Mouse (Mus musculus) midbrain, embryonic 12.5 days (tissue): ENCODE measurements around the gene Clec11a. TPM values are rescaled to one million over a fixed set of nuclear protein-coding genes. Genes with fewer than 3 reads are reported as not detected.
A peak's percentile ranks its signal among the peaks of the same experiment; 100 is the strongest.

Source experiments
- ATAC-seq: fragments of 200-750 bp; cut with Nextera tagmentation; 2 replicates; pipeline ENCODE4 v1.8.0; 2017; ENCODE audit warnings: low read depth, moderate TSS enrichment, moderate library complexity; ENCODE audit not compliant: low FRiP score
- H3K27ac ChIP-seq: fragments of 300-500 bp; sonication (generic); replicated peaks from 2 replicates; pipeline ENCODE4 v1.5.1; 2016; ENCODE audit warnings: mild to moderate bottlenecking
- H3K27me3 ChIP-seq: fragments of 300-500 bp; sonication (generic); 2 replicates; pipeline ENCODE4 v1.6.1; 2016; ENCODE audit warnings: mild to moderate bottlenecking
- H3K36me3 ChIP-seq: fragments of 300-500 bp; sonication (generic); 2 replicates; pipeline ENCODE4 v1.6.1; 2016
- H3K4me1 ChIP-seq: fragments of 300-500 bp; sonication (generic); 2 replicates; pipeline ENCODE4 v1.6.1; 2016
- H3K4me2 ChIP-seq: fragments of 300-500 bp; sonication (generic); replicated peaks from 2 replicates; pipeline ENCODE4 v1.6.1; 2016; ENCODE audit warnings: mild to moderate bottlenecking, moderate library complexity
- H3K4me3 ChIP-seq: fragments of 300-500 bp; sonication (generic); 2 replicates; pipeline ENCODE4 v1.5.1; 2016; ENCODE audit warnings: mild to moderate bottlenecking
- H3K9ac ChIP-seq: fragments of 300-500 bp; sonication (generic); replicated peaks from 2 replicates; pipeline ENCODE4 v1.6.1; 2016; ENCODE audit warnings: mild to moderate bottlenecking, moderate library complexity
- H3K9me3 ChIP-seq: fragments of 300-500 bp; sonication (generic); 2 replicates; pipeline ENCODE4 v1.6.1; 2016; ENCODE audit warnings: mild to moderate bottlenecking
- WGBS: fragments of 180-500 bp; shearing (Covaris S2); methylation state at CpG from one replicate; pipeline ENCODE4 v1.1.7; 2016; 5-methylcytosine and 5-hydroxymethylcytosine counted together
- polyA plus RNA-seq: library from polyadenylated mRNA; unstranded; fragments of >200 nt; fragmentation: Nextera tagmentation; extraction: Ambion mirVana; gene quantifications from 2 replicates; pipeline ENCODE4 v1.2.1, GENCODE M21; 2016

Gene Clec11a
- polyA plus RNA-seq, 1 experiment from 2014 or later, result 2.5 TPM

- Histone ChIP-seq H3K27me3 (peaks cover 45% of the 10 kb centered on the region), H3K27ac (no peak overlapping the region), H3K4me2 (no peak overlapping the region), H3K4me1 (peaks cover 2% of the 10 kb centered on the region; the same call in 1 of the 2 replicates), H3K4me3 (no peak overlapping the region), H3K9me3 (no peaks in the 10 kb centered on the region), H3K9ac (no peak overlapping the region), H3K36me3 (peaks cover 29% of the 10 kb centered on the region)
- ATAC-seq, result no peak
- 90% methylated on average over 10 of the region's 10 CpGs for WGBS
Observed at GRCm38 (mm10) chr7:44341119-44341518, 34.4 kb upstream of the Clec11a start.

GRCm38 (mm10) chr7:44340226-44340625 lies 33.5 kb upstream of the Clec11a start:
- H3K4me2 ChIP-seq, result no peak overlapping the region
- no peak overlapping the region for H3K9ac ChIP-seq
- no peak for ATAC-seq
- H3K36me3 ChIP-seq, result peaks cover 20% of the 10 kb centered on the region
- 77% methylated on average over 6 of the region's 6 CpGs for WGBS
- peaks cover 10% of the 10 kb centered on the region; the same call in 1 of the 2 replicates for H3K4me1 ChIP-seq
- no peaks in the 10 kb centered on the region for H3K9me3 ChIP-seq
- H3K27ac ChIP-seq, result no peak overlapping the region
- no peak overlapping the region for H3K4me3 ChIP-seq
- peaks cover 54% of the 10 kb centered on the region for H3K27me3 ChIP-seq

GRCm38 (mm10) chr7:44337121-44337849 lies 30.6 kb upstream of the Clec11a start:
- Histone ChIP-seq H3K27me3 (peaks cover 76% of the 10 kb centered on the region), H3K9ac (peak overlapping the region; percentile 79), H3K36me3 (peaks cover 7% of the 10 kb centered on the region; the same call in 1 of the 2 replicates), H3K4me1 (peaks cover 13% of the 10 kb centered on the region; the same call in 1 of the 2 replicates), H3K9me3 (no peaks in the 10 kb centered on the region), H3K4me3 (peak overlapping the region; percentile 65), H3K4me2 (peak overlapping the region; percentile 81), H3K27ac (no peak overlapping the region)
- WGBS, result 3% methylated on average over 32 of the region's 32 CpGs
- ATAC-seq, result no peak

- ATAC-seq, result peak; percentile 55; the same call in 1 of the 2 replicates
- Histone ChIP-seq H3K27ac (peak overlapping the region; percentile 80), H3K36me3 (peaks cover 7% of the 10 kb centered on the region; the same call in 1 of the 2 replicates), H3K4me3 (peak overlapping the region; percentile 65), H3K4me1 (peaks cover 13% of the 10 kb centered on the region; the same call in 1 of the 2 replicates), H3K9ac (peak overlapping the region; percentile 79), H3K4me2 (peak overlapping the region; percentile 81), H3K9me3 (no peaks in the 10 kb centered on the region), H3K27me3 (peaks cover 76% of the 10 kb centered on the region)
- 1% methylated on average over 42 of the region's 54 CpGs for WGBS
Observed at GRCm38 (mm10) chr7:44336046-44337021, 29.6 kb upstream of the Clec11a start.

GRCm38 (mm10) chr7:44335031-44335878 lies 28.6 kb upstream of the Clec11a start:
- 6% methylated on average over 17 of the region's 40 CpGs for WGBS
- peak overlapping the region; percentile 65 for H3K4me3 ChIP-seq
- peak overlapping the region; percentile 81 for H3K4me2 ChIP-seq
- peaks cover 13% of the 10 kb centered on the region; the same call in 1 of the 2 replicates for H3K4me1 ChIP-seq
- peaks cover 72% of the 10 kb centered on the region for H3K27me3 ChIP-seq
- peak overlapping the region; percentile 79 for H3K9ac ChIP-seq
- ATAC-seq, result peak; percentile 73
- peak overlapping the region; percentile 80 for H3K27ac ChIP-seq
- H3K36me3 ChIP-seq, result peaks cover 7% of the 10 kb centered on the region; the same call in 1 of the 2 replicates
- no peaks in the 10 kb centered on the region for H3K9me3 ChIP-seq

- no peak overlapping the region for H3K4me3 ChIP-seq
- no peak overlapping the region for H3K27ac ChIP-seq
- no peak overlapping the region for H3K9ac ChIP-seq
- H3K36me3 ChIP-seq, result peaks cover 7% of the 10 kb centered on the region; the same call in 1 of the 2 replicates
- H3K27me3 ChIP-seq, result peaks cover 61% of the 10 kb centered on the region
- WGBS, result 80% methylated on average over 14 of the region's 14 CpGs
- H3K9me3 ChIP-seq, result no peaks in the 10 kb centered on the region
- no peak overlapping the region for H3K4me2 ChIP-seq
- ATAC-seq, result no peak
- peaks cover 13% of the 10 kb centered on the region; the same call in 1 of the 2 replicates for H3K4me1 ChIP-seq
Observed at GRCm38 (mm10) chr7:44334139-44334538, 27.4 kb upstream of the Clec11a start.

GRCm38 (mm10) chr7:44332336-44332735 lies 25.6 kb upstream of the Clec11a start:
- H3K27ac ChIP-seq, result no peak overlapping the region
- no peak overlapping the region for H3K4me2 ChIP-seq
- peaks cover 43% of the 10 kb centered on the region for H3K27me3 ChIP-seq
- peaks cover 7% of the 10 kb centered on the region; the same call in 1 of the 2 replicates for H3K36me3 ChIP-seq
- no peaks in the 10 kb centered on the region for H3K9me3 ChIP-seq
- peaks cover 13% of the 10 kb centered on the region; the same call in 1 of the 2 replicates for H3K4me1 ChIP-seq
- no peak overlapping the region for H3K9ac ChIP-seq
- WGBS, result 66% methylated on average over 3 of the region's 3 CpGs
- no peak for ATAC-seq
- no peak overlapping the region for H3K4me3 ChIP-seq

- 71% methylated on average over 6 of the region's 6 CpGs for WGBS
- Histone ChIP-seq H3K27ac (no peak overlapping the region), H3K4me2 (no peak overlapping the region), H3K36me3 (peaks cover 14% of the 10 kb centered on the region), H3K9ac (no peak overlapping the region), H3K27me3 (peaks cover 4% of the 10 kb centered on the region; the same call in 1 of the 2 replicates), H3K9me3 (no peaks in the 10 kb centered on the region), H3K4me3 (no peak overlapping the region), H3K4me1 (no peaks in the 10 kb centered on the region)
- ATAC-seq, result no peak
Observed at GRCm38 (mm10) chr7:44326614-44327013, 19.9 kb upstream of the Clec11a start.

- no peaks in the 10 kb centered on the region for H3K9me3 ChIP-seq
- H3K27me3 ChIP-seq, result peaks cover 4% of the 10 kb centered on the region; the same call in 1 of the 2 replicates
- H3K4me1 ChIP-seq, result no peaks in the 10 kb centered on the region
- H3K4me3 ChIP-seq, result no peak overlapping the region
- H3K36me3 ChIP-seq, result peaks cover 48% of the 10 kb centered on the region
- 0 out of 2 replicates have a peak overlapping the region, but pooled peaks have one; percentile 16 for H3K9ac ChIP-seq
- no peak for ATAC-seq
- H3K27ac ChIP-seq, result no peak overlapping the region
- H3K4me2 ChIP-seq, result no peak overlapping the region
- WGBS, result 77% methylated on average over 1 of the region's 1 CpGs
Observed at GRCm38 (mm10) chr7:44322290-44322689, 15.6 kb upstream of the Clec11a start.

GRCm38 (mm10) chr7:44320886-44321285 lies 14.2 kb upstream of the Clec11a start:
- ATAC-seq, result no peak
- peaks cover 56% of the 10 kb centered on the region for H3K36me3 ChIP-seq

GRCm38 (mm10) chr7:44317913-44318312 lies 11.2 kb upstream of the Clec11a start:
- peak; percentile 69; the same call in 1 of the 2 replicates for ATAC-seq
- WGBS, result 39% methylated on average over 4 of the region's 4 CpGs
- H3K9me3 ChIP-seq, result no peaks in the 10 kb centered on the region
- no peaks in the 10 kb centered on the region for H3K27me3 ChIP-seq
- no peaks in the 10 kb centered on the region for H3K4me1 ChIP-seq
- H3K9ac ChIP-seq, result no peak overlapping the region
- H3K27ac ChIP-seq, result no peak overlapping the region
- no peak overlapping the region for H3K4me3 ChIP-seq
- H3K4me2 ChIP-seq, result no peak overlapping the region
- H3K36me3 ChIP-seq, result peaks cover 65% of the 10 kb centered on the region

More at GRCm38 (mm10) chr7:44320886-44321285, 14.2 kb upstream of the Clec11a start:
- Histone ChIP-seq H3K4me2 (no peak overlapping the region), H3K9me3 (no peaks in the 10 kb centered on the region), H3K27me3 (no peaks in the 10 kb centered on the region), H3K9ac (no peak overlapping the region), H3K4me1 (no peaks in the 10 kb centered on the region), H3K4me3 (no peak overlapping the region), H3K27ac (no peak overlapping the region)
- 66% methylated on average over 8 of the region's 8 CpGs for WGBS
